Mouse (Mus musculus) stomach, embryonic 16.5 days (tissue): Measurements from ENCODE around the gene Arap1. TPM values are rescaled to one million over a fixed set of nuclear protein-coding genes. Genes with fewer than 3 reads are reported as not detected.

Source experiments
- ATAC-seq: fragments of 200-750 bp; cut with Nextera tagmentation; 2 replicates; pipeline ENCODE4 v1.8.0; 2017; ENCODE audit warnings: moderate number of reproducible peaks, moderate TSS enrichment; ENCODE audit not compliant: insufficient read depth, low FRiP score
- H3K27ac ChIP-seq: fragments of 300-500 bp; sonication (generic); 2 replicates; pipeline ENCODE4 v1.5.1; 2014; ENCODE audit warnings: low read length
- H3K27me3 ChIP-seq: fragments of 300-500 bp; sonication (generic); 2 replicates; pipeline ENCODE4 v1.6.1; 2014; ENCODE audit warnings: low read length, control low read depth, mixed read lengths; ENCODE audit not compliant: control insufficient read depth, insufficient read depth
- H3K36me3 ChIP-seq: fragments of 300-500 bp; sonication (generic); 2 replicates; pipeline ENCODE4 v1.6.1; 2014; ENCODE audit warnings: low read length; ENCODE audit not compliant: control insufficient read depth, insufficient read depth
- H3K4me1 ChIP-seq: fragments of 300-500 bp; sonication (generic); 2 replicates; pipeline ENCODE4 v1.6.1; 2014; ENCODE audit warnings: low read length, control low read depth, mixed read lengths; ENCODE audit not compliant: control insufficient read depth, insufficient read depth
- H3K4me2 ChIP-seq: fragments of 300-500 bp; sonication (generic); 2 replicates; pipeline ENCODE4 v1.6.1; 2014; ENCODE audit warnings: low read depth, low read length, mixed read lengths
- H3K4me3 ChIP-seq: fragments of 300-500 bp; sonication (generic); replicated peaks from 2 replicates; pipeline ENCODE4 v1.5.1; 2014; ENCODE audit warnings: mild to moderate bottlenecking, low read length
- H3K9ac ChIP-seq: fragments of 300-500 bp; sonication (generic); 2 replicates; pipeline ENCODE4 v1.6.1; 2014; ENCODE audit warnings: low read length
- H3K9me3 ChIP-seq: fragments of 300-500 bp; sonication (generic); replicated peaks from 2 replicates; pipeline ENCODE4 v1.6.1; 2016; ENCODE audit warnings: low read length, control low read depth; ENCODE audit not compliant: control insufficient read depth
- WGBS: fragments of 180-500 bp; shearing (Covaris S2); extraction: QIAGEN DNeasy Blood & Tissue Kit; methylation state at CpG from one replicate; pipeline ENCODE4 v1.1.7; 2014; 5-methylcytosine and 5-hydroxymethylcytosine counted together
- polyA plus RNA-seq: library from polyadenylated mRNA; unstranded; fragments of >200 nt; fragmentation: Nextera tagmentation; extraction: Ambion mirVana; gene quantifications from 2 replicates; pipeline ENCODE4 v1.2.1, GENCODE M21; 2015

Arap1 gene
- polyA plus RNA-seq, 1 experiment from 2014 or later = 105 TPM

DNA sequence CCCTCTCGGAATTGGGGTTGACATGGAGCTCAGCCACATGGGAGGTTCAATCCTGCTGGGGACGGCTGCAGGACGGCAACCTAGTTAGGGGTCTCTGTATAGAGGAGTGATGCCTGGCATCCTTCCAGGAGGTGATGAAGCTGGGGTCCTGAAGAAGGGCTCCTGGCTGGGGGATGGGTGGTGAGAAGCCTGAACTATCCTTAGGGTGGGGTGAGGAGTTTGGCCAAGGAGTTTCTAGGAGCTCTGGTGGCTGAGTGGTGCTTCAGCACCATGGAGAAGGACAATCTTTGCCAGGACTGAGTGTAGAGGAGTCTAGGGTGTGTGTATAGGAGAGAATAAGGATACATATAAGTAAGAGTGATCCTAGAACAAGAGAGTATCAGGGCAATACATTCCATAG lies 74.2 kb downstream of the Arap1 start:
- Histone ChIP-seq H3K9ac (no peak overlapping the region), H3K36me3 (no peaks in the 10 kb centered on the region), H3K4me1 (no peaks in the 10 kb centered on the region), H3K9me3 (no peaks in the 10 kb centered on the region), H3K27me3 (no peaks in the 10 kb centered on the region), H3K4me2 (no peak overlapping the region), H3K27ac (no peak overlapping the region), H3K4me3 (no peak overlapping the region)
- 34% methylated on average over 3 of the region's 3 CpGs for WGBS
- no peak for ATAC-seq

DNA sequence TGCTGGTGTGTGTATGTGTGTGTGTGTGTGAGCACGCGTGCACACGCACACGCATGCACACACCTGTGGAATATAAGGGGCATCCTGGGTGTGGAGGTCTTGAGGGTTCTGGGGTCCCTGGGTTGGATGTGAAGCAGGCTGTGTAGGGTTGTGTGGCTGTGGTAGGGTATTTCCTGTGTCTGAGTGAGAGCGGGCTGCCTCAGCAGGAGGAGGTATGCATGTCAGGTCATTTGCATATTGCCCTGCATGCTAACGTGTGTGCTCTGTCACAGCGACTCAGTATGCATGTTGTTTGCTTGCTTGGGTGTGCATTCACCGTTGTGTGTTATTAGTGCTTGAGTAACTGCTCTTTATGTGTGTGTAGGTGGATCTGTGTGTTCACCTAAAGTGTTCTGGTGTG lies 74.8 kb downstream of the Arap1 start:
- no peaks in the 10 kb centered on the region for H3K36me3 ChIP-seq
- no peak overlapping the region for H3K4me2 ChIP-seq
- no peaks in the 10 kb centered on the region for H3K27me3 ChIP-seq
- no peak for ATAC-seq
- no peaks in the 10 kb centered on the region for H3K9me3 ChIP-seq
- H3K4me1 ChIP-seq = no peaks in the 10 kb centered on the region
- no peak overlapping the region for H3K27ac ChIP-seq
- whole genome bisulfite sequencing = 84% methylated on average over 8 of the region's 8 CpGs
- no peak overlapping the region for H3K9ac ChIP-seq
- H3K4me3 ChIP-seq = no peak overlapping the region

DNA sequence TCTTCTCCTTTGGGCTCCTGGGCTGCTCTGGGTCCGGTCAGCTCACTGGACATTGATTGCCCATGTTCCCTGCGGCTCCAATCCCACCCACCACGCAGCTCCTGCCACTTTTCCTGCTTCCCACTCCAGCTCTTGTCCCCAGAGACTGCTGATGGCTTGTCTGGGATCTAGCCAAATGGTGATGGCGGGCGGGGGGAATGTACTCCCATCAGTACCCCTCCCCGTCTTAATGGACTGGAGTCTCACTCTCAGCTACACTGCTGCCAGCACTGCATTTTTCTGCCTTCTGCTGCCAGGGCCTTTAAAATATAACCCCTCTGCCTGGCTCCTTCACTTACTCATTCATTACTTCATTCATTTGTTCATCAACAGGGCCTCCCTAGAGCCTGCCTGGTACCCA lies 76.1 kb downstream of the Arap1 start:
- Histone ChIP-seq H3K9me3 (no peaks in the 10 kb centered on the region), H3K4me2 (no peak overlapping the region), H3K36me3 (no peaks in the 10 kb centered on the region), H3K4me1 (no peaks in the 10 kb centered on the region), H3K4me3 (no peak overlapping the region), H3K27me3 (no peaks in the 10 kb centered on the region), H3K9ac (no peak overlapping the region), H3K27ac (no peak overlapping the region)
- WGBS = 58% methylated on average over 6 of the region's 6 CpGs
- no peak for ATAC-seq

DNA sequence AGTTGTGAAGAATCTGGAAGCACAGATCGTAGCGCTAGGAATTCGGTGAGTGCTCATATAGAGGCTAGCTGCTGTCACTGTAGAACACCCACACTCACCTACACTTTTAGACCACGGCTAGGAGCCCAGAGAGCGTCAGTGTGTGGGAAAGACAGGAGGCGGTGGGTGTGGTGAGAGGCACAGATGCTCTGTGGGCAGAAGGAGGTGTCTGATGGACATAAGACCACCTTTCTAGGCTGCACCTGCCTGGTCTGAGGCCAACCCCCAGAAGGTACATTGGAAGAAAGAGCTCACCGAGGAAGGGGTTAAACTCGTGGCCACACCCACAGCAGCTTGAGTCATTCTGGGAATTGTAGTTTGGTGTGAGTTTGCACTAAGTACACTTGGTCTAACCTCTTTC lies 78.8 kb downstream of the Arap1 start:
- ATAC-seq = no peak
- no peak overlapping the region for H3K9ac ChIP-seq
- H3K9me3 ChIP-seq = no peaks in the 10 kb centered on the region
- H3K4me2 ChIP-seq = no peak overlapping the region
- no peaks in the 10 kb centered on the region for H3K4me1 ChIP-seq
- H3K4me3 ChIP-seq = no peak overlapping the region
- H3K27me3 ChIP-seq = no peaks in the 10 kb centered on the region
- no peak overlapping the region for H3K27ac ChIP-seq
- WGBS = 65% methylated on average over 8 of the region's 8 CpGs
- no peaks in the 10 kb centered on the region for H3K36me3 ChIP-seq

DNA sequence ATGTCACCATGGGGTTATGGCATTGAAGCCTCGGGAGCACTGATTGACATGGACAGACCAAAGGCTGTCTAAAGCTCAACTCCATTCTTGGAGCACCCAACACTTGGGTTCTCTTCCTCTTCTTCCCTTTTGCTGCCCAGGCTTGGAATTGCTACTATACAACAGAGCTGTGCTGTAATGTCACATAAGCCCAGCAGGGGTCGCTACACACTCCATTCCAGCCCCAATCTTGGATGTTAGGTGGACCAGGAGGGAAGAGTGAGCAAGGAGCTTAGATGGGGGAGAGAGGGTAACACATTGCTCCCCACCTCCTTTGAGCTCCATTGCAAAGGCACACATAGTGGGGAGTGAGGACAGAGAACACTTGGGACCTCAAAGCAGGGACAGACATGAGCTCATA lies 79.9 kb downstream of the Arap1 start:
- H3K4me3 ChIP-seq = no peak overlapping the region
- 20% methylated on average over 2 of the region's 2 CpGs for WGBS
- H3K27me3 ChIP-seq = no peaks in the 10 kb centered on the region
- no peak overlapping the region for H3K27ac ChIP-seq
- no peak overlapping the region for H3K9ac ChIP-seq
- no peaks in the 10 kb centered on the region for H3K9me3 ChIP-seq
- ATAC-seq = no peak
- no peak overlapping the region for H3K4me2 ChIP-seq
- H3K4me1 ChIP-seq = no peaks in the 10 kb centered on the region
- H3K36me3 ChIP-seq = no peaks in the 10 kb centered on the region

DNA sequence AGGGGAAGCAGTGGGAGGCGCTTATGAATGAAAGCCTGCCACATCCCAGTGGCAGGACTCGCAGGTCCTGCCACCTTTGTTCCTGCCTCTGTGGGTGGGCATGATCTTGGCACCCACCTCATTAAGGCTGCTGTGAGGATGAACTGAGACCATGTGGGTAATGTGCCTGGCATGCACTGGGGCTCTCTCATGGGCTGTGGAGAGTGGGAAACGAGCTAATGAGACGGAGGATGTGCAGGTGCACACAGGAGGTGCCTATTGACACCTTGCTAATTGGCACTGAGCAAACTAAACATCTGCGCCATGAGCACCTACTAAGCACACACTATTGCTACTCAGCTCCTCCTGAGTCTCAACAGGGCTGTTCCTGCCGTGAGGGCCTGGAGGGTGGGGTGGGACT lies 87.2 kb downstream of the Arap1 start:
- H3K36me3 ChIP-seq = no peaks in the 10 kb centered on the region
- H3K4me3 ChIP-seq = no peak overlapping the region
- H3K9me3 ChIP-seq = no peaks in the 10 kb centered on the region
- no peak overlapping the region for H3K4me2 ChIP-seq
- H3K4me1 ChIP-seq = no peaks in the 10 kb centered on the region
- 59% methylated on average over 6 of the region's 6 CpGs for WGBS
- no peak overlapping the region for H3K27ac ChIP-seq
- ATAC-seq = no peak
- no peak overlapping the region for H3K9ac ChIP-seq
- no peaks in the 10 kb centered on the region for H3K27me3 ChIP-seq

DNA sequence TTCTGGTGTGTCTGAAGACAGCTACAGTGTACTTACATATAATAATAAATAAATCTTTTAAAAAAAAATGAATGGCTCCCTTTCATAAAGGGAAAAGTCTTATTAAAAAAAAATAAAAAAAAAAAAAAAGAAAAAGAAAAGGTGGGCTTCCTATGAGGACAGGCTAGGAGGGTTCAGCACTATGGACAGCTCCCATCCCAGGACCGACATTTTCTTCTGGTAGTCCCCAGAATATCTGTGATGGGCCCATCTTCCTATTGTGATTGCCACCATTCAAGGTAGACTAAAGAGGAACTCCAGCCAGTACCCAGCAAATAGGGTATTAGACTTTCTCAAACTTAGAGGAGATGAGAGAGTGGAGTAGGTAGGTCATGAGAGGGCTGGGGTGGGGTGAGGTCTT lies 90.0 kb downstream of the Arap1 start:
- no peak overlapping the region for H3K9ac ChIP-seq
- H3K27me3 ChIP-seq = no peaks in the 10 kb centered on the region
- no peak overlapping the region for H3K4me2 ChIP-seq
- no peaks in the 10 kb centered on the region for H3K36me3 ChIP-seq
- no peak overlapping the region for H3K27ac ChIP-seq
- 0% methylated on average over 1 of the region's 1 CpGs for WGBS
- no peaks in the 10 kb centered on the region for H3K9me3 ChIP-seq
- no peak for ATAC-seq
- no peaks in the 10 kb centered on the region for H3K4me1 ChIP-seq
- no peak overlapping the region for H3K4me3 ChIP-seq

DNA sequence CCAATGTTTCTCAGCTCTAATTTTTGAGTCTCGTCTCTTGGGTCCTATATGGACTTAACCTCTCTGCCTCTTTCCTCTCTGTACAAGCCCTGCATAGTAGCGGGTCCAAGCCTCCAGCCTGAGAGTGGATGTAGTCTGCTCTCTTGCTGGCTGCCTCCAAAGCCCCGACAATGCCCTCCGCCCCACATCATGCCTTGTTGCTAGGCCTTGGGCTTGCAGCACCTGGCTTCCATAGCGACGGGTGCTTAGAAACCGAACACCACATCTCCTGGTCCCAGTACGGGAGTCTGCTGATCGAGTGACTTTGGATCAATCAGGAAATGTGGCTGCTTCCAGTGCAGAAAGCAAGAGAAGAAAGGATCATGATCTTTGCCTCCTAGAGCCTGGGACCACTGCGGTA lies 95.2 kb downstream of the Arap1 start:
- H3K4me2 ChIP-seq = no peak overlapping the region
- no peaks in the 10 kb centered on the region for H3K9me3 ChIP-seq
- H3K4me1 ChIP-seq = no peaks in the 10 kb centered on the region
- WGBS = 64% methylated on average over 10 of the region's 10 CpGs
- H3K36me3 ChIP-seq = no peaks in the 10 kb centered on the region
- no peak overlapping the region for H3K9ac ChIP-seq
- no peak overlapping the region for H3K4me3 ChIP-seq
- no peak overlapping the region for H3K27ac ChIP-seq
- no peak for ATAC-seq
- H3K27me3 ChIP-seq = no peaks in the 10 kb centered on the region

DNA sequence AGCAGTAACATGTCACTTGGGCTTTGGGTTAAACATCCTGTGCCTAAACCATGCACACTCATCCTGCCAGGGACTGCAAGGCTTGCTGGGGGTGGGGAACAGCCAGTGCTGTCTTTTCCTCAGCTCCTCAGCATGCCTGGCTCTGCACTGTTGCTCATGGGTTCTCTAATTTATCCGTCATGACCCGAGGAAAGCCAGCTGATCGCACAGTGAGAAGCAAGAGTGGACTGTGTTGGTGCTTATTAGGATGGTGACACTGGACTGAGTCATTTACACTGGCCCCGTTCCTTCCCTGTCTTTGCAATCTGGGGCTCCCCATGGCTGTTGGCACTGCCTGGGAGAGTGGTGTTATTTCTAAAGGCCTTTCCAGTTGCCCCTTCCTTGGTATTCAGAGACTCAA lies 96.3 kb downstream of the Arap1 start:
- no peak overlapping the region for H3K27ac ChIP-seq
- H3K4me1 ChIP-seq = no peaks in the 10 kb centered on the region
- H3K27me3 ChIP-seq = no peaks in the 10 kb centered on the region
- no peaks in the 10 kb centered on the region for H3K9me3 ChIP-seq
- H3K4me2 ChIP-seq = no peak overlapping the region
- WGBS = 71% methylated on average over 4 of the region's 4 CpGs
- no peak overlapping the region for H3K9ac ChIP-seq
- H3K4me3 ChIP-seq = no peak overlapping the region
- H3K36me3 ChIP-seq = no peaks in the 10 kb centered on the region
- no peak for ATAC-seq

DNA sequence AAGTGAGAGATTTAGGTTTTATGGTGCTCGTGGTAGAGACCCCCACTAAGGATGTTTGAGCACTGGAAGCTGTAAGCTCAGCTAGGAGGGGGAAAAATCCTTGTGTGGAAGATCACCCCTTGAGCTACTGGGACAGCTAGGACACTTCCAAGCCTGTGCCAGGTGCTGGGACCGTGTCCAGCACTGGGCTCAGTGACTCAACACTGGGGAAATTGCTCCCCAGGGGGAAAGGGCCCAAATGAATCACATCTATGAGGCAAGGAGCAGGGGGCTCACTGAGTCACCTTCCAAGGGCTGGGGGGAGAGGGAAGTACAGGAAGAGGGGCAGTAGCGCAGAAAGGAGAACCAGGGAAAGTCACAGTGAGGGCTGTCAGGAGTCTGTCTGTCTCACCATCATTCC lies 102.0 kb downstream of the Arap1 start:
- 29% methylated on average over 3 of the region's 3 CpGs for WGBS
- H3K36me3 ChIP-seq = no peaks in the 10 kb centered on the region
- no peak for ATAC-seq
- peaks cover 4% of the 10 kb centered on the region; the same call in 1 of the 2 replicates for H3K4me1 ChIP-seq
- no peak overlapping the region for H3K9ac ChIP-seq
- H3K27me3 ChIP-seq = peaks cover 12% of the 10 kb centered on the region
- no peak overlapping the region for H3K4me3 ChIP-seq
- H3K9me3 ChIP-seq = no peaks in the 10 kb centered on the region
- H3K4me2 ChIP-seq = no peak overlapping the region
- H3K27ac ChIP-seq = no peak overlapping the region
